Mouse (Mus musculus) cerebellum, adult 2 months (tissue): Measurements from ENCODE around the gene Pik3cd. TPM values are rescaled to one million over a fixed set of nuclear protein-coding genes. Genes with fewer than 3 reads are reported as not detected.

ENCODE experiments used
- DNase-seq, 2 experiments: peaks; one replicate each; pipeline ENCODE4 v3.0.0; 2021
- H3K27ac ChIP-seq: fragments of 200-500 bp; 2 replicates; pipeline ENCODE4 v1.5.1; 2012; ENCODE audit warnings: low read length, control low read depth, inconsistent platforms; ENCODE audit not compliant: insufficient read depth
- H3K27me3 ChIP-seq: fragments of 200-500 bp; 2 replicates; pipeline ENCODE4 v1.6.1; 2012; ENCODE audit warnings: inconsistent platforms, mild to moderate bottlenecking, low read length, moderate library complexity; ENCODE audit not compliant: control insufficient read depth, insufficient read depth
- H3K4me1 ChIP-seq: fragments of 200-500 bp; 2 replicates; pipeline ENCODE4 v1.6.1; 2011; ENCODE audit warnings: low read length; ENCODE audit not compliant: control insufficient read depth, insufficient read depth
- H3K4me3 ChIP-seq: fragments of 200-500 bp; replicated peaks from 2 replicates; pipeline ENCODE3; 2011; ENCODE audit warnings: mild to moderate bottlenecking, low read depth, low read length, control low read depth; ENCODE audit not compliant: insufficient read depth
- CTCF ChIP-seq: fragments of 200-500 bp; IDR thresholded peaks from 2 replicates; pipeline ENCODE4 v1.5.1; 2011; ENCODE audit warnings: low read depth, mild to moderate bottlenecking, control low read depth, low read length, moderate library complexity, borderline replicate concordance; ENCODE audit not compliant: insufficient read depth
- POLR2A ChIP-seq: fragments of 200-500 bp; IDR thresholded peaks from 2 replicates; pipeline ENCODE4 v1.6.1; 2011; ENCODE audit warnings: low read length, control low read depth, borderline replicate concordance; ENCODE audit not compliant: insufficient read depth
- WGBS: fragments of 180-500 bp; shearing (Covaris S2); methylation state at CpG from one replicate; pipeline ENCODE4 v1.1.7; 2018; 5-methylcytosine and 5-hydroxymethylcytosine counted together
- polyA plus RNA-seq: library from polyadenylated mRNA; depleted of rRNA; stranded (reverse); fragments of >200 nt; gene quantifications from 2 replicates; pipeline ENCODE4 v1.2.3, GENCODE M21; 2012

Pik3cd gene
- polyA plus RNA-seq, 1 experiment = 8.6 TPM

DNA sequence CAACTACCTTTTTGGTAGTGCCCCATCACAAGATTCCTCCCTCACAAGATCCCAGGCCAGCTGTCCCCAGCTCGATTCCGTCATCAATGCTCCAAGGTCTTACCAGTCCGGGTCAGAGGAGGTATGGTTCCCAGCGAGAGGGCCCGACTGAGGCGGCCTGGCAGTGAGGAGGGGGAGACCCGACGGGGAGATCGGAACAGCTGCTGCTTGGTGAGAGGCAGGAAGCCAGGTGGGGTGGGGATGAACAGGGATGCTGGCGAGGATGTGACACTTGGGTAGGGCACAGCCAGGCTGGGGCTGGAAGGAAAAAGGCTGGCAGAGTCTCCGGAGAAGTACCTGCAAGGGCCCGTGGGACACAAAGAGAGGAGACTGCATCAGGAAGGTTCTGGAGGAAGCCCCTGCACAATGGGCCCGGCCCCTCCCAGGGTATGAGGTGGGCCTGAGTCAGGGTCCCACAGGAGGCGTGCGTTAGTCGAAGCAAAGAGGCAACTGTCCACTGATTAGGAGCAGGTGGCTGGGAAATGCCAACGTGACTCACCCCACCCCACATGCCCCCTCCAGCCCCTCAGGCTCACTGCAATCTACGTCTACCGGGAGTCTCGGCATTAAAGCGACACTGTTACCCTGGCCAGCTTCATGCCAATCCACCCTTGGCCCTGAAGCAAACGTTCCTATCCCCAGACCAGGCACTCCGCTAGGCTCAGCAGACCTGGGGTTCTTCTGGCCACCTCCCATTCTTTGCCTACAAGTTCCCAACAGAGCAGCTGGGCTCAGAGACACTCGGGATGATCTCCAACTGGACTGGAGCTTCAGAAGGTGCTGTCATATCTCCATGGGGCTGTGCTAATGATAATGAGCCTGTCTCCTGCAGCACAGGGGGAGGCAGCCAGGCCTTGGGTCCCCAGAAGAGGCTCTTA lies 20.0 kb upstream of the Pik3cd start:
- TF ChIP-seq POLR2A = no peak
- TF ChIP-seq CTCF = no peak
- Histone ChIP-seq H3K4me3 (no peak overlapping the region), H3K4me1 (peaks cover 49% of the 10 kb centered on the region), H3K27me3 (no peaks in the 10 kb centered on the region), H3K27ac (0 out of 2 replicates have a peak overlapping the region, but pooled peaks have one; percentile 5)
- peak; percentile 54 to 62 for DNase-seq
- WGBS = 15% methylated on average over 24 of the region's 24 CpGs

DNA sequence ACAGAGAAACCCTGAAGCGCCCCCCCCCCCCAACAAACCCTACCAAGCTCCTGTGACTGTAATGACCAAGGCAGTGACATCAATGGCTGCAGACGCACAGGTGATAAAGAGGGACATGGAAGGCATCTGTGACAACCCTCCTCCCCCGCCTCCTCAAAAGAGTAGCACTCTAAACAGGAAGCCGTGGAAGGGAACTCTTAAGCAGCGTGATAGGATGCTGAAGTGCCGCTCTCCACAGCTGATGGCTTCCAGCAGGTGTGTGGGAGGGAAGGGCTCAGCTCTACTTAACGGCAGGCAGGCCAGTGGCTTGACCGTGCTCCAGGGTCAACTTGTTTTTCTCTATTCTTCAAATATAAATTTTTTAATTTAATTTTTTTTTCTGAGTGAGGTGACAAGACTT lies 18.8 kb upstream of the Pik3cd start:
- Histone ChIP-seq H3K4me1 (peaks cover 37% of the 10 kb centered on the region), H3K27me3 (no peaks in the 10 kb centered on the region), H3K4me3 (no peak overlapping the region), H3K27ac (no peak overlapping the region)
- 85% methylated on average over 8 of the region's 8 CpGs for WGBS
- DNase-seq = no peak
- TF ChIP-seq POLR2A (no peak), CTCF (no peak)

DNA sequence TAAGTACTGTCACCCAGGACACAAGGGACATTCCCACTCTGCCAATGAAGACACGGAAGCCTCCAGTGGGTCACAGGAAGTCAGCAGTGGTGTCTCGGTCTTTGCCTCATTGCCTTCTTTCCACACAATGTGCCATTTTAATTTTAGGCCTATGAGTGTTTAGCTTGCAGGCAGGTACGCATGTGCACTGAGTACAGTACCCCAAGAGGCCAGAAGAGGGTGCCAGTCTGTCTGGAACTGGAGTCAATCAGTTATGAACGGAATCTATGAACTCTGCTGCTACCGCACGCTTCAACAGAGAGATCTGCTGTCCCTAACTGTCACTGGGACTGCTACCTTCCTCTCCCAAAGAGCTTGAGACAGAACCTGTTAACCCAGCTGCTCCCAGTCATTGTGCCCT lies 17.3 kb upstream of the Pik3cd start:
- Histone ChIP-seq H3K4me3 (no peak overlapping the region), H3K27ac (no peak overlapping the region), H3K4me1 (peaks cover 22% of the 10 kb centered on the region), H3K27me3 (no peaks in the 10 kb centered on the region)
- TF ChIP-seq CTCF = peak; percentile 76
- TF ChIP-seq POLR2A = no peak
- WGBS = 44% methylated on average over 6 of the region's 6 CpGs
- peak; percentile 53 to 61 for DNase-seq

DNA sequence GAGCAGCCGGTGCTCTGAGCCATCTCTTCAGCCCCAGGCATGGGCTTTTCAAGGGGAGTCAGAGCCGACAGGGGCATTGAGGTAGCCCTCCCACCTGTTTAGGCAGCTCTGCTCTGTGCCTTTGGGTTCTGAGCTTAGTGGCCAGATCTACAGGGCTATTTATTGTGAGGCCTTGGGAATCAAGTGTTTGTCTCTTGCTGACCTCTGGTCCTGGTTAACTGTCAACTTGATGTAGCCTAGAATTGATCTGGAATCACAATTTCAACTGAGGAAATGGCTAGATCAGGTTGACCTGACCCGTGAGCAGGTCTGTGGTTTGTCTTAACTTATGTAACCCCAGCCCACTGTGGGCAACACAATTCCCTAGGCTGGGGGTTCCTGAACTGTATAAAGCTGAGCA lies 12.2 kb upstream of the Pik3cd start:
- Histone ChIP-seq H3K27ac (no peak overlapping the region), H3K27me3 (no peaks in the 10 kb centered on the region), H3K4me3 (no peak overlapping the region), H3K4me1 (no peaks in the 10 kb centered on the region)
- DNase-seq = no peak
- 81% methylated on average over 3 of the region's 3 CpGs for WGBS
- no peak for TF ChIP-seq CTCF

DNA sequence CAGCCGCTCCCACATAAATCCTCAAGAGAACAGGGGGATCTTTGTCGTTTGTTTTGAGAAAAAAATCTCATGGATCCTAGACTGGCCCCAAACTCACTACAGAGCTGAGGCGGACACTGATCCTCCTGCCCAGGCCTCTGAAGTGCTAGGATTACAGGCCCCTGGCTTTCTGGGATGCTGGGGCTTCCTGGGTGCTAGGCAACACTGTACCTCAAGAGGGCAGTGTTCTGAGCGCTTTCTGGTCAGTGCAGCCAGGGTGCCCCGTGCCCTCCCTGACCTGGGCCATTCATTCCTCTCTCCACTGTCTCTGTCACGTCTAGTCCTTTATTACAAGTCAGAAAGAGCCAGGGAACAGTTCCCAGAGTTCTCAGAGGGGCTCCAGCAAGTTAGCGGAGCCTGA lies 9.6 kb upstream of the Pik3cd start:
- TF ChIP-seq CTCF (peak; percentile 84), POLR2A (no peak)
- Histone ChIP-seq H3K4me3 (no peak overlapping the region), H3K27ac (no peak overlapping the region), H3K4me1 (no peaks in the 10 kb centered on the region), H3K27me3 (no peaks in the 10 kb centered on the region)
- 27% methylated on average over 7 of the region's 7 CpGs for WGBS
- peak; percentile 37 to 59 for DNase-seq

DNA sequence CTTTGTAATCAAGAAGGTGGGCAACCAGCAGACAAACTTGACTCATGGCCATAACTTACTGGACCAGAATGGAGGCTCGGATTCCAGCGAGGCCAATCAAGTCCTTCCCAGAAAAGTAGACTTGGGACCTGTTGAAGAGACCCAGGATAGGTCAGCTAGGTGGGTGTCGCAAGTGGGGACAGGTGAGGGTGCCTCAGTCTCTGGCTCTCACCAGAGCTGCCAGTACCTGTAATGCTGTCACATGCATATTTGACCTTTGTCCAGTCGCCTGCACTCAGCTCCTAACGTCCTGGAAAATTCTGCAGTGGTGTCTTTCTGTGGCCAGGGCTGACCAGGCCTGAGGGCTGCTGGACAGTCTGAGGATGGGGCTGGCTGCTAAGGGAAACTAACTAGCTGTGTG lies 9.1 kb upstream of the Pik3cd start:
- Histone ChIP-seq H3K27ac (no peak overlapping the region), H3K4me1 (no peaks in the 10 kb centered on the region), H3K4me3 (no peak overlapping the region), H3K27me3 (no peaks in the 10 kb centered on the region)
- DNase-seq = no peak
- TF ChIP-seq POLR2A (no peak), CTCF (no peak)
- WGBS = 85% methylated on average over 5 of the region's 5 CpGs

DNA sequence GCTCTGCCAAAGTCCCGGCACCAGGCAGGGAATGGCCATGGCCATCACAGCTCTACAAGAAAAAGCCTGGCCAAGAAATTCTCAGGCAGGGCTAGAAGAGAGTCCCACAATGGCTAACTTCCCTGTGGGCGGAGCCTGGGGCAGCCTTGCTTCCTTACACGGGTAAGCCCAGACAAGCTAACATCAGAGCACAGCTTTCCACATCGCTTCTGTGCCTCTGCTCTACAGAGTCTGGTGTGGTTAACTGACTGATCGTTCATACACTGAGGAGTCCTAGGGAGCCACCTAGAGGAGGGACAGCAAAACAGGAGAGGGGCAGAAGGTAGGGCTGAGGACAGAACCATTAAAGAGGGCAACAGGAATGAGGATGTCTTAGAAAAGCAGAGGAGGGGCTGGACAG lies 8.1 kb upstream of the Pik3cd start:
- TF ChIP-seq POLR2A = no peak
- TF ChIP-seq CTCF = peak; percentile 66
- WGBS = 21% methylated on average over 5 of the region's 5 CpGs
- H3K27ac ChIP-seq = no peak overlapping the region
- H3K4me3 ChIP-seq = no peak overlapping the region
- H3K27me3 ChIP-seq = no peaks in the 10 kb centered on the region
- DNase-seq = peak; percentile 44 to 49
- H3K4me1 ChIP-seq = no peaks in the 10 kb centered on the region

DNA sequence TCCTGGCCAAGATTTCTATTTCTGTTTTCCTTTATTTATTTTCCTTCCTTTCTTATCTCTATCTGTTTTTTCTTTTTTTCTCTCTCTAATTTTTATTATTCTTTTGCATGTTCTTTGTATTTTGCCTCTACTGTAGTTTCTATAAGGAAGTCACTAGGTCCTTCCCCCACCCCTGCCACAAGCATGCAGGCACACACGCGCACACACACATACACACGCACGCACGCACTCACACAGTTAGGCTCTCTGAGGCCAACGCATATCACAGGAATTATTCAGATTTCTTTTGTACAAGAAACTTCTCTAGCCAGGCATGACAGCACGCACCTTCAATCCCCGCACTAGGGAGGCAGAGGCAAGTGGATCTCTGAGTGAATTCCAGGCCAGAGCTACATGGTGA lies 3.6 kb upstream of the Pik3cd start:
- no peak for DNase-seq
- 89% methylated on average over 8 of the region's 8 CpGs for WGBS
- TF ChIP-seq CTCF (no peak), POLR2A (no peak)
- no peaks in the 10 kb centered on the region for H3K27me3 ChIP-seq
- no peak overlapping the region for H3K27ac ChIP-seq
- no peak overlapping the region for H3K4me3 ChIP-seq
- H3K4me1 ChIP-seq = no peaks in the 10 kb centered on the region
